Mouse (Mus musculus) liver, adult 2 months (tissue): ENCODE measurements at regions not wholly inside any gene's neighbourhood (a gene's known extent, or its start where the extent isn't known, plus 50 kb on each side); places are given as distances from the start of the nearest gene placed in this dataset.

Experiments used
- DNase-seq: peaks from one replicate; pipeline ENCODE4 v3.0.0-alpha.2; 2011; ENCODE audit warnings: low read depth, low spot score; ENCODE audit errors: extremely low read depth
- H3K27ac ChIP-seq: fragments of 200-500 bp; replicated peaks from 2 replicates; pipeline ENCODE4 v1.5.1; 2012; ENCODE audit warnings: low read depth, mild to moderate bottlenecking, control low read depth, inconsistent platforms, low read length; ENCODE audit not compliant: insufficient read depth
- H3K27me3 ChIP-seq: fragments of 200-500 bp; 2 replicates; pipeline ENCODE4 v1.6.1; 2012; ENCODE audit warnings: mild to moderate bottlenecking, moderate library complexity, low read length, inconsistent platforms; ENCODE audit not compliant: control insufficient read depth, insufficient read depth
- H3K36me3 ChIP-seq: fragments of 200-500 bp; 2 replicates; pipeline ENCODE4 v1.6.1; 2012; ENCODE audit warnings: low read length, inconsistent platforms; ENCODE audit not compliant: control insufficient read depth, insufficient read depth
- H3K4me1 ChIP-seq: fragments of 200-500 bp; 2 replicates; pipeline ENCODE4 v1.6.1; 2011; ENCODE audit warnings: low read length; ENCODE audit not compliant: control insufficient read depth, insufficient read depth
- H3K4me3 ChIP-seq: fragments of 200-500 bp; 2 replicates; pipeline ENCODE4 v1.5.1; 2011; ENCODE audit warnings: low read depth, mild to moderate bottlenecking, control low read depth, low read length, moderate library complexity; ENCODE audit not compliant: insufficient read depth
- H3K79me2 ChIP-seq: fragments of 200-500 bp; 2 replicates; pipeline ENCODE4 v1.6.1; 2012; ENCODE audit warnings: inconsistent platforms, mild to moderate bottlenecking, low read length, moderate library complexity; ENCODE audit not compliant: control insufficient read depth, insufficient read depth
- H3K9ac ChIP-seq: fragments of 200-500 bp; 2 replicates; pipeline ENCODE4 v1.6.1; 2012; ENCODE audit warnings: low read depth, mild to moderate bottlenecking, control low read depth, inconsistent platforms, low read length
- CTCF ChIP-seq: fragments of 200-500 bp; IDR thresholded peaks from 2 replicates; pipeline ENCODE4 v1.5.1; 2011; ENCODE audit warnings: low read depth, low read length, control low read depth
- POLR2A ChIP-seq: fragments of 200-500 bp; IDR thresholded peaks from 2 replicates; pipeline ENCODE4 v1.6.1; 2011; ENCODE audit warnings: low read length, control low read depth; ENCODE audit not compliant: insufficient read depth; ENCODE audit errors: extremely low read depth
- WGBS: fragments of 180-500 bp; shearing (Covaris S2); methylation state at CpG from one replicate; pipeline ENCODE4 v1.1.7; 2018; 5-methylcytosine and 5-hydroxymethylcytosine counted together

DNA sequence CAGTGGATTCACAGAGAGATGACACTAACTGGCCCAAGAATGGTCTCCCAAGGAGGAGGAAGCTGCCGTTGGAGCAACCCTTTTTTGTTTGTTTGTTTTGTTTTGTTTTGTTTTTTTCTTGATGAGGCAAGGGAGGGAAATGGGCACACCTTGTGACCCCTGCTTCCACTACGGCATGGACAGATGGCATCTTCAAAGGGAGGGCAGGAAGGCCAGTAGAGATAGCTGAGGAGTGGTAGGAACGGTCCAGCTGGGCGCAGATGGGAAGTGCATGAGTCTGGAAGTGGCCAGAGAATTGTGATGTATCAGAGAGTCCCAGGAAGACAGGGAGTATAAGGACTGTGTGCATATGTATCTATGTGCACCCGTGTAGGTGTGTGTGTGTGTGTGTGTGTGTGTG lies 63.1 kb upstream of the Gjb5 start:
- H3K27ac ChIP-seq: no peak overlapping the region
- no peaks in the 10 kb centered on the region for H3K27me3 ChIP-seq
- no peaks in the 10 kb centered on the region for H3K79me2 ChIP-seq
- no peak overlapping the region for H3K4me3 ChIP-seq
- no peaks in the 10 kb centered on the region for H3K36me3 ChIP-seq
- no peak overlapping the region for H3K9ac ChIP-seq
- 75% methylated on average over 5 of the region's 5 CpGs for WGBS
- TF ChIP-seq POLR2A (no peak), CTCF (no peak)
- no peaks in the 10 kb centered on the region for H3K4me1 ChIP-seq
- no peak for DNase-seq

DNA sequence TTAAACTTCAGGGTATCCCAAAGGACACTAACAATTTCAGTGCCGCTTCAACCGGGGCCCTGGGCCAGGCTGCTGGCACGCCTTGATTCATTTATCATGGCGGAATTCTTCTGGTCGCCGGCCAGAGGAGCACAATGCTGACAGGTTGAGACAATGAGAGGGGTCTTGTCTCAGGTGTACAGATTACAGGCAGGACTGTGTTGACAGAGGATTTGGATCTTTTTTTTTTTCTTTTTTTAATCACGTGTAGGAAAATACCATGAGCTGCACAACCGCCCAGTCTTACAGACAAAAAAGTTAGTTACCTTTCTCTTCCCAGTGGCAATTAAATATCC lies 61.8 kb upstream of the Gjb5 start:
- Histone ChIP-seq H3K36me3 (no peaks in the 10 kb centered on the region), H3K4me1 (no peaks in the 10 kb centered on the region), H3K4me3 (no peak overlapping the region), H3K9ac (no peak overlapping the region), H3K27ac (no peak overlapping the region), H3K27me3 (no peaks in the 10 kb centered on the region), H3K79me2 (no peaks in the 10 kb centered on the region)
- 51% methylated on average over 8 of the region's 8 CpGs for WGBS
- no peak for TF ChIP-seq CTCF
- no peak for TF ChIP-seq POLR2A
- no peak for DNase-seq

DNA sequence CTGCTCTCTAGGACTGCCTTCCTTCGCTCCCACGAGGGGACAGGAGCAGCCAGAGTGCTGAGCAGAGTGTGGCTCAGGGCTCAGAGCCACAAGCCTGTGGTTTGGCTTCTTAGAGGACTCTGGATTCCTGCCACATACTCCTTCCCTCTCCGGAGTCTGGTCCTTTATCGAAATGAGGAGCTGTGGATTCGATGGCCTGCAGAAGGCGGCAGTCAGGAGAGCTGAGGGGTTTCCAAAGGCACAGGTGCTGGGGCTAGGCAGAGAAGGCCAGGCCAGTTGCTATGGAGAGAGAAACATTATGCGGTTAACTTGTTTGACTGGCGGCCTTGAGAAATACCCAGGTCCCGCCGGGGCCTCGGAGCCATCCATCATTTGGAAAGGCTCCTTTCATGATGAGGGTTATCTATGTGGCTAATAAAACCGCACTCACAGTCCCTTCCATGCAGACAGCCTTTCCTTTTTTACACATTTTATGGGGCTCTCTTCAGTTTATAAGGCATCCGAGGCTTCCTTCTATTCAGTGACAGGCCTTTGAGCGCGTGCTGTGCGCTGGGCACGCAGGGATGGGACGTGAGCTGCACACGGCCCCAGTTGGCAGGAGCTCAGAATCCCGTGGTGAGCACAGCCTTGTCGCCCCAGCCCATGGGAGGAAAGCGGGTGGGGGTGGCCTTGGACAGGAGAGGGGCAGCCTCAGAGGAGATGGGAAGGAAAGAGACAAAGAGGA lies 61.2 kb upstream of the Gjb5 start:
- no peaks in the 10 kb centered on the region for H3K36me3 ChIP-seq
- no peaks in the 10 kb centered on the region for H3K4me1 ChIP-seq
- H3K27ac ChIP-seq: no peak overlapping the region
- no peaks in the 10 kb centered on the region for H3K79me2 ChIP-seq
- no peak for DNase-seq
- no peak overlapping the region for H3K4me3 ChIP-seq
- no peak overlapping the region for H3K9ac ChIP-seq
- no peaks in the 10 kb centered on the region for H3K27me3 ChIP-seq
- TF ChIP-seq POLR2A (no peak), CTCF (no peak)
- WGBS: 29% methylated on average over 22 of the region's 22 CpGs

DNA sequence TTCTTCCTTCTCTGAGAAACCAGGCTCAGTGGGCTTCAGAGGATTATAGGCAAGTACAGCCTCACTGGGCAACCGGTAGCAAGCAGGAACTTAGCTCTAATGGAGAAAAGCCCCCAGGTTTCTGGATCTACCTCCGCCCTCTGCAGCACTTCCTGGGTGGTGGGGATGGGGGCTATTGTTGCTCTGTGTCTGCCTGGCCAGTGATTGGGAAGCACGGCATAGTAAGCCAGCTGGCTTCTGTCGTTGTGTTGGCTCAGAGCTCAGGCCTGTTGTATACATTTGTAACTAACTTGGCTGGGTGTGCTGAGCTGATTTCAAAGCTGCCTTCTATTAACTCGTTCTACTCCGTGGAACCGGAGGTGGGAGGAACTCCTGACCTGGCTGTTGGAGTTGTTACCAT lies 58.9 kb upstream of the Gjb5 start:
- peak; percentile 0 for DNase-seq
- no peaks in the 10 kb centered on the region for H3K36me3 ChIP-seq
- 52% methylated on average over 7 of the region's 7 CpGs for WGBS
- no peak overlapping the region for H3K4me3 ChIP-seq
- no peaks in the 10 kb centered on the region for H3K4me1 ChIP-seq
- no peak overlapping the region for H3K9ac ChIP-seq
- no peaks in the 10 kb centered on the region for H3K79me2 ChIP-seq
- TF ChIP-seq CTCF (no peak), POLR2A (no peak)
- H3K27ac ChIP-seq: no peak overlapping the region
- no peaks in the 10 kb centered on the region for H3K27me3 ChIP-seq

DNA sequence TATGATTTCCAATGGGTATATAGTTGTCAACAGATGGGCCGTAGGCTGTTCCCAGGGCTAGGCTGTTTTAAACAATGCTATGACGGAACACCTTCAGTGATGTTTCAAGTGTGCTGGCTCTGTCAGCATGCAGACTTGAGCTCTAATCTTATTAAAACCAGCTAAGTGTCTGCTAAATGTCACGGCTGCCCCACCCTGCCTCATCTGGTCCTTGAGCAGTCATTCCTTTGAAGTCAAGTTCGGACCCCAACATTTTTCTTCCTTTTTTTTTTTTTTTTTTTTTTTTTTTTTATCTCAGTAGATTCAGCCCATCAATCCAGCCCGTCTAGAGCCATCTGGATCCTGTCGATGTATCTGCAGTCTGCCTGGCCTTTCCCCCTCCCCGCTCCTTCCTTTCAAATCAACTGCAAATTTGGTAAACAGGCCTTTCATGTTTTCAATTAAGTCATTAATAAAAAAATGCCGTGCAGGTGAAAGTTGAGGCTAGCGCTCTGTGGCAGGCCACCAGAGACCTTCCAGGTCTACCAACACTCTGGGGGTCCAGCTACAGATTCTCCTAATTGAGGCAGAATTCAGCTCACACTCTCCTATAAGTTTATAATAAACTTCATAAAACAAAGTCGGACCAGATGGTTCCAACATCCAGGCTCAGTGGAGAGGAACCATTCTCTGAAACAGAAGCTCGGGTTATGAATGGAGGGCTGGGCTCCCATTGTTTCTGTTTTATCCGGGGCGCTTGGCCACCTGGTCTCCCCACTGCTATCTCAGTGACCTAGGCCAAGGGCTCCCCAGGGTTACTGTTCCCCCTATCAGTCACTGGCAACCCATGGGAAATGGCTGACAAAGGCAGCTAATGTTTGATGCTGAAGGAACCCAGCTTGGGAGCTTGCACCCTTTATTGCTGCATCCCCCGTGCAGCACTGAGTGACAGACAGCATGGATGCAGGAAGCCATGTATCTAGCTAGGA lies 56.3 kb upstream of the Gjb5 start:
- no peak for TF ChIP-seq CTCF
- no peak for TF ChIP-seq POLR2A
- no peaks in the 10 kb centered on the region for H3K79me2 ChIP-seq
- H3K27ac ChIP-seq: no peak overlapping the region
- no peaks in the 10 kb centered on the region for H3K27me3 ChIP-seq
- WGBS: 71% methylated on average over 14 of the region's 14 CpGs
- DNase-seq: no peak
- H3K9ac ChIP-seq: no peak overlapping the region
- H3K4me1 ChIP-seq: no peaks in the 10 kb centered on the region
- H3K4me3 ChIP-seq: no peak overlapping the region
- no peaks in the 10 kb centered on the region for H3K36me3 ChIP-seq
